Mouse (Mus musculus): Measurements from ENCODE around the gene Kcnj9. TPM values are rescaled to one million over a fixed set of nuclear protein-coding genes. Genes with fewer than 3 reads are reported as not detected.

Gene Kcnj9
- polyA plus RNA-seq, 1 experiment from 2014 or later = 0.28 TPM

DNA sequence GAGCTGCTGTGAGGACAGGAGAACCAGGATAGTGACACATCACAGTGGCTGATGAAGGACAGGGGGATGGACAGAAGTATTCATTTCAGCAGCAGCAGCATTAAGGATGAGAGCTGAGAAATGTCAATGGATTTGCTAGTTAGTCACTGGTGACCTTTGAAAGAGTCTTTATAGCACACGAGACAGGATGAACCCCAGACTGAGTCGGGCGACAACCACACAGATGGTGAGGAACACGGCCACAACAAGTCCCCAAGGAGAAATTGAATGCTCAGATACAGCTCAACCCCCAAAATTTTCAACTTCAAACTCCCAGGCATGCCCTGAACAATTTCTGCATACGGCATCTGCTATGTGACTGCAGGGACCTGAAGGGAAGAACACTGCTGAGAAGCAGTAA lies 42.4 kb downstream of the Kcnj9 start:
- 65% methylated on average over 5 of the region's 5 CpGs for WGBS
- Histone ChIP-seq H3K4me1 (no peaks in the 10 kb centered on the region), H3K9ac (no peak overlapping the region), H3K27ac (replicated peaks) (no peak overlapping the region), H3K9me3 (replicated peaks) (no peaks in the 10 kb centered on the region), H3K27me3 (no peaks in the 10 kb centered on the region), H3K4me3 (replicated peaks) (no peak overlapping the region), H3K4me2 (replicated peaks) (no peak overlapping the region), H3K36me3 (no peaks in the 10 kb centered on the region)
- no peak for ATAC-seq (ENCODE audit: insufficient number of reproducible peaks, low FRiP score, low TSS enrichment, low read depth)

DNA sequence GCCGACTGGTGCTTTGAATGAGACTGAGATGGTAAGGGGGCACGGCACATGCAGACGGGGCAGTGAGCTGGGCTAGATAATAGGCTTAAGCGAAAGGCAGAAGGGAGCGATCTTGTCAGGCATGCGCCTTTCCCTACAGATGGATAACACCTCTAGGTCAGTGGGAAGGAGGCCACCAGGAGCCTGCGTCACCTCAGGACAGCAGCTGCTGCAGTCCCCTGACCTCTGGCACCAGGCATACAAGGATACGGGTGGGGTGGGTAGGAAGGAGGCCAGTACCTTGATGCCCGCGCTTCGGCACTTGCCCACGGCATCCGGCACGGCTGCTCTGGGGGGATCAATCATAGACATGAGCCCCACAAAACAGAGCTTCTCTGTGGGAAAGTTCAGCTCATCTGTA lies 44.9 kb downstream of the Kcnj9 start:
- H3K9ac ChIP-seq = no peak overlapping the region
- H3K27ac ChIP-seq (replicated peaks) = no peak overlapping the region
- H3K27me3 ChIP-seq = no peaks in the 10 kb centered on the region
- no peak for ATAC-seq (ENCODE audit: insufficient number of reproducible peaks, low FRiP score, low TSS enrichment, low read depth)
- no peaks in the 10 kb centered on the region for H3K9me3 ChIP-seq (replicated peaks)
- no peaks in the 10 kb centered on the region for H3K4me1 ChIP-seq
- WGBS = 84% methylated on average over 14 of the region's 14 CpGs
- H3K36me3 ChIP-seq = no peaks in the 10 kb centered on the region
- H3K4me2 ChIP-seq (replicated peaks) = no peak overlapping the region
- no peak overlapping the region for H3K4me3 ChIP-seq (replicated peaks)

DNA sequence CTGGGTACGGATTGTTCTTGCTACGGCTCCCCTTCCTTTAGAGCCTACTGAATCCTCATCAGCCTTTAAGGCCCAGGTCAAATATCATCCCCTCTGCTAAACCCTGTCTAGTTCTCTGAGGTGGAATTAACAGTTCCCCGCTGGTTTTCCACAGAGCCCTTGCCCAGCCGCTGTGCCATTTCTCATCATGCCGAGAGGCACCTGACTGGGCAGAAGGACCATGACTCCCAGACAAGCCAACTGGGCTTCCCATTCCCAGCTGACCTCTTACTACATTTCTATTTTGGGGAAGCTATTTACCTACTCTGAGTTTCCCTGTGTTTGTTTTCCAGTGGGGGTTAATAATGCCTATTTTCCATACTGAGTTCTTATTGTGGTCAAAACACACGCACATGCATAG lies 46.0 kb downstream of the Kcnj9 start:
- H3K9ac ChIP-seq = no peak overlapping the region
- H3K27me3 ChIP-seq = no peaks in the 10 kb centered on the region
- 90% methylated on average over 6 of the region's 6 CpGs for WGBS
- no peak for ATAC-seq (ENCODE audit: insufficient number of reproducible peaks, low FRiP score, low TSS enrichment, low read depth)
- no peak overlapping the region for H3K27ac ChIP-seq (replicated peaks)
- H3K4me3 ChIP-seq (replicated peaks) = no peak overlapping the region
- no peak overlapping the region for H3K4me2 ChIP-seq (replicated peaks)
- no peaks in the 10 kb centered on the region for H3K9me3 ChIP-seq (replicated peaks)
- no peaks in the 10 kb centered on the region for H3K36me3 ChIP-seq
- no peaks in the 10 kb centered on the region for H3K4me1 ChIP-seq

DNA sequence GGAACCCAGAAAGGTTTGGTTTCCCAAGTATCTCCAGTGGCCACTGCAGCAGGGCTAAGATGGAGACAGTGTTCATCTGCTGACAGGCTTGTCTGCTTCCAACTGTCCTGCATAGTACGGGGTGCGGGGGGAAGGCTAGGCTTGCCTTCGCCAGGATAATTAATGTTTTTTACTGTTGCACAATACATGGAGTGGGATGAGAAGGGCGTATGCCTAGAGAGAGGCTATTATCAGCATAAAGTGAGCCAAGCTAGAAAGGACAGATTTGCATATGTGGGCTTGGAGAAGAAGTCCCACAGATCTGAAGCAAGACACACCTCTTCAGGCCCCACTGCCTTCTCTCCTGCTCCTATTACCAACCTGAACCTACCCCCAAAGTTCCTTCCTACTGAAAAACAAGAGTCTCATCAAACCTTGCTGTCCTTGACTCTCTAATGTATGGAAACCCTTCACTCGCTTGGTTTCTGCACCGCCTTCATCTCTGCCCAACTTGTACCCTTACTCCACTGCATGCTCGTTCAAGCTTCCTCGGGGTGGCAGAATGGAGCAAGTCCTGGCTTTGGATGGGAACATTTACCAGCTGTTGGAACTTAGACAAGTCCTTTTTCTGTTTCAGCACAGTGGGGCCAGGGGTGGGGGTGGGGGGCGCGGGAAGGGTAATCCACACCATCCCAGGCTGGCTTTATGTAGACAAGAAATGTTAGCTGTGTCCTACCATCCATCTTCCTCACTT lies 47.4 kb downstream of the Kcnj9 start:
- H3K27me3 ChIP-seq = no peaks in the 10 kb centered on the region
- H3K4me3 ChIP-seq (replicated peaks) = no peak overlapping the region
- no peaks in the 10 kb centered on the region for H3K4me1 ChIP-seq
- 80% methylated on average over 10 of the region's 10 CpGs for WGBS
- ATAC-seq (ENCODE audit: insufficient number of reproducible peaks, low FRiP score, low TSS enrichment, low read depth) = no peak
- no peak overlapping the region for H3K4me2 ChIP-seq (replicated peaks)
- H3K36me3 ChIP-seq = no peaks in the 10 kb centered on the region
- H3K9me3 ChIP-seq (replicated peaks) = no peaks in the 10 kb centered on the region
- no peak overlapping the region for H3K9ac ChIP-seq
- no peak overlapping the region for H3K27ac ChIP-seq (replicated peaks)

DNA sequence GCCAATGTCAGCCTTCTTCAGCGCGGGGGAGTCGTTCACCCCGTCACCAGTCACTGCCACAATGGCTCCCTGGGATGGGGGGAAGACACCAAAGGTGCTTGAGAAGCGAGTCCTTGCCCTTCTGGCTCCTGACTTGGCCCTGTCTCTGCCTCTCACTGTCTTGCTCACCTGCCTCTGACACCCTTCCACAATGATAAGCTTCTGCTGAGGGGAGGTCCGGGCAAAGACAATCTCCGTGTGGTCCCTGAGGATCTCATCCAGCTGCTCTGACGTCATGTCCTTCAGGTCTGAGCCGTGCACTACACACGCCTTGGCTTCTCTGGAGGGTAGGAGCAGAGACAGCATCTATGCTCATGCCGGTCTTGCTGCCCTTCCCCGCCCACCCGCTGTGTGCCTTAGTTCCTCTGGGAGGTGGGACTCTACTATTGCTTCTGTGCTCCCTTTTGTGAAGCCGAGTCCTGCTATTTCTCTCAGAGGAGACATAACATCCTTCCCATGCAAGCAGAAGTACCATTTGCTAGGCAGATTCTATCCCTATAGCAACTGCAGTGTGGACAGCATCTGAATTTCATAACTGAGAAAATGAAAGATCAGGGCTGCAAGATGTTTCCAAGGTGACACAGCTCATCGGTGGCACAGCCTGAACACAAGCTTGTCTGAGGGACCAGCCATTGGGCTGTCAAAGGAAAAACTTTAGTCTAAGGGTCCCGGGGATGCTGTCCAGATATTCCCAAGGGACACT lies 49.2 kb downstream of the Kcnj9 start:
- H3K27me3 ChIP-seq = no peaks in the 10 kb centered on the region
- no peak overlapping the region for H3K9ac ChIP-seq
- H3K4me1 ChIP-seq = no peaks in the 10 kb centered on the region
- 75% methylated on average over 16 of the region's 16 CpGs for WGBS
- no peak overlapping the region for H3K4me3 ChIP-seq (replicated peaks)
- H3K27ac ChIP-seq (replicated peaks) = no peak overlapping the region
- H3K9me3 ChIP-seq (replicated peaks) = no peaks in the 10 kb centered on the region
- no peak overlapping the region for H3K4me2 ChIP-seq (replicated peaks)
- H3K36me3 ChIP-seq = no peaks in the 10 kb centered on the region
- ATAC-seq (ENCODE audit: insufficient number of reproducible peaks, low FRiP score, low TSS enrichment, low read depth) = no peak

DNA sequence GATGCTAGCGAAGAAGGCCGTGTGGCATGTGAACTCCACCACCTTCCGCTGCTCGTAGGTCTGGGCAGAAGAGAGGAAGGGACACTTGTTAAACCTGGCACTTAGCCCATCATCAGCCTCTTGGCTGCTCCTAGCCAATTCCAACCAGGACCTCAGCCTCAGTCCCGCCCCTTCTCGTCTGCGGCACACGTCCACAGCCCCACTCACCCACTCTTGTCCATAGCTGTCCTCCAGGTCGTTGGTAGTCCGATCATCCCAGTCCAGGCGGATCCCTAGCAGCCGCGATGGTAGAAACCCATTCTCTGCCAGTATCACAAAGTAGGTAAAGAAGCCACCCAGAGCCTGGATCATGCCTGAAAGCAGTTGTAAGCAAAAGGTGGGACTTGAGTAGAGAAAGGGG lies 50.8 kb downstream of the Kcnj9 start:
- no peaks in the 10 kb centered on the region for H3K27me3 ChIP-seq
- H3K9me3 ChIP-seq (replicated peaks) = no peaks in the 10 kb centered on the region
- 91% methylated on average over 13 of the region's 13 CpGs for WGBS
- no peak overlapping the region for H3K4me3 ChIP-seq (replicated peaks)
- ATAC-seq (ENCODE audit: insufficient number of reproducible peaks, low FRiP score, low TSS enrichment, low read depth) = no peak
- no peak overlapping the region for H3K4me2 ChIP-seq (replicated peaks)
- H3K4me1 ChIP-seq = no peaks in the 10 kb centered on the region
- no peak overlapping the region for H3K9ac ChIP-seq
- no peaks in the 10 kb centered on the region for H3K36me3 ChIP-seq
- no peak overlapping the region for H3K27ac ChIP-seq (replicated peaks)

DNA sequence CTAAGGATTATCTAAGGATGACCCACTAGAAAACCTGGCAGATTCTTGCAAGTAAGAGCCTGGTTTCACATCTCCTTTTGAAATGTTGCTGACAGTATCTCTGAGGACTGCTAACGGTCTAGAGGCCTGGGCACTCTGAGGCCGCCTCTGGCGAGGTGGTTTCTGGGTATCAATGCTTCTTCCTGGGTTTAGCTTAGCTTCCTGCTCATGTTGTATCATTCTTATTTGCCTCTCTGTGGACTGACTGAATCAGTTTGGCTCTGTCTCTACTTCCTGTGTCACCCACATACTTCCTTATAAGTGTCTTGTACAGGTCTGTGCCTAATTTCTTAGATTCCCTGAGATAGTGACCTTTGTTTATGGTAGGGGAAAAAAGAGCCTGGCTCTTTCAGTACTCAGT lies 51.9 kb downstream of the Kcnj9 start:
- H3K27me3 ChIP-seq = no peaks in the 10 kb centered on the region
- no peaks in the 10 kb centered on the region for H3K9me3 ChIP-seq (replicated peaks)
- H3K4me3 ChIP-seq (replicated peaks) = no peak overlapping the region
- no peak overlapping the region for H3K27ac ChIP-seq (replicated peaks)
- no peak for ATAC-seq (ENCODE audit: insufficient number of reproducible peaks, low FRiP score, low TSS enrichment, low read depth)
- 69% methylated on average over 3 of the region's 3 CpGs for WGBS
- no peak overlapping the region for H3K9ac ChIP-seq
- H3K4me1 ChIP-seq = no peaks in the 10 kb centered on the region
- H3K4me2 ChIP-seq (replicated peaks) = no peak overlapping the region
- no peaks in the 10 kb centered on the region for H3K36me3 ChIP-seq

DNA sequence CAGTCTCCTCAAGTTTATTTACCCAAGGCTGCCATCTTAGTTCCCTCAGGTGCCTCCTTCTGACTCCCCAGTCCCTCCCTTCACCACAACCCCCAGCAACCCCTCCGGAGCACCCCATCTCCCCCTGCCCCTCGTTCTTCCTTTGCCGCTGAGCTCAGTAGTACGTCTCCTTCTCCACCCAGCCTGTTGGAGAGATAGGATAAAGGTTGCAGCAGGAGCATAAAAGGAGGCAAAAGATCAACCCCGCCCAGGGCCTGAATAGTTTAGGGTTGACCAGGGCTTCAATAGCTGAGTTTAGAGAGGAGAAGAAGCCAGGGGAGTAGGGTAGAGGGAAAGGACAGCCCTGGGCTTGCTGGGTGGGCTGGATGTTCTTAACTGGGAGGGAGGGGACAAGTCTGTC lies 54.6 kb downstream of the Kcnj9 start:
- Histone ChIP-seq H3K9me3 (replicated peaks) (no peaks in the 10 kb centered on the region), H3K27ac (replicated peaks) (no peak overlapping the region), H3K27me3 (no peaks in the 10 kb centered on the region), H3K36me3 (no peaks in the 10 kb centered on the region), H3K4me2 (replicated peaks) (no peak overlapping the region), H3K4me1 (no peaks in the 10 kb centered on the region), H3K4me3 (replicated peaks) (no peak overlapping the region), H3K9ac (no peak overlapping the region)
- 73% methylated on average over 5 of the region's 5 CpGs for WGBS
- no peak for ATAC-seq (ENCODE audit: insufficient number of reproducible peaks, low FRiP score, low TSS enrichment, low read depth)

DNA sequence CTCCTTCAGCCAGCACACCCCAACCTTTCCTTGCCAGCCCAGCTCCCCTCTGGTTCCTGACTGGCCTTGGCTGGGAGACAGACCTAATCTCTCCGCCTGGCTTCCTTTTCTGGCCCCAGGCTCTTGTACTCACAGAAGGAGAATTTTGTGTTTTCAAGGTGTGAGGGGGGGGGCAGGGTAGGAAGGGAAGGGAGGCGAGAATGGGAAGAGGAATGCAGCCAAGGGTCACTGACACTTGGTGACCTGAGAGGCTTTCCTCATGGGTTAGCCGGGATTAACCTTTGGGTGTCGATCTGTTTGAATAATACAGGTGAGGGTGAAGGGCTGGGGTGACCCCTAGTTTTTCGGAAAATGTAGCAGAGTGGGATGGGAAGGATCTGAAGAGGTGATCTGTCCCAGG lies 55.0 kb downstream of the Kcnj9 start:
- 43% methylated on average over 5 of the region's 5 CpGs for WGBS
- Histone ChIP-seq H3K4me1 (no peaks in the 10 kb centered on the region), H3K27ac (replicated peaks) (no peak overlapping the region), H3K27me3 (no peaks in the 10 kb centered on the region), H3K9ac (no peak overlapping the region), H3K4me2 (replicated peaks) (no peak overlapping the region), H3K9me3 (replicated peaks) (no peaks in the 10 kb centered on the region), H3K4me3 (replicated peaks) (no peak overlapping the region), H3K36me3 (no peaks in the 10 kb centered on the region)
- ATAC-seq (ENCODE audit: insufficient number of reproducible peaks, low FRiP score, low TSS enrichment, low read depth) = no peak

DNA sequence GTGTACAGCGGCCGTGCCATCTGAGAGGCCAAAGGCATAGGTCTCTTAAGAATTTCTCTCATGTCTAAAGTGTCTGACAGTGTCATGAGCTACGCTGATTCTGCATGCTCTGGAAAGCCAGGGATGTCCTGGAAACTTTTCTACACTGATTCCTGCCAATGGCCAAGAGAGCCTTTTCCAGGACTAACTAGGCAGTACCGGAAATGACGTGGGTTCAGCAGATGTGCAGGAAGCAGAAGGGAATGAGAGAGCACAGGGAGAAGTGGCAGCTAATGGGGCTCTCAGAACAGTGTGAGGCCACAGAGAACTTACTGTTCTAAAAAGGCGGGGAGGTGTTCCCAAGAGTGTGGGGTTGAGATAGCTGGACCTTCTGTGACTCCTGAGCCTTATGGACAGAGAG lies 55.7 kb downstream of the Kcnj9 start:
- Histone ChIP-seq H3K36me3 (no peaks in the 10 kb centered on the region), H3K4me2 (replicated peaks) (no peak overlapping the region), H3K4me1 (no peaks in the 10 kb centered on the region), H3K9me3 (replicated peaks) (no peaks in the 10 kb centered on the region), H3K9ac (no peak overlapping the region), H3K27ac (replicated peaks) (no peak overlapping the region), H3K27me3 (no peaks in the 10 kb centered on the region), H3K4me3 (replicated peaks) (no peak overlapping the region)
- 72% methylated on average over 6 of the region's 6 CpGs for WGBS
- ATAC-seq (ENCODE audit: insufficient number of reproducible peaks, low FRiP score, low TSS enrichment, low read depth) = no peak

DNA sequence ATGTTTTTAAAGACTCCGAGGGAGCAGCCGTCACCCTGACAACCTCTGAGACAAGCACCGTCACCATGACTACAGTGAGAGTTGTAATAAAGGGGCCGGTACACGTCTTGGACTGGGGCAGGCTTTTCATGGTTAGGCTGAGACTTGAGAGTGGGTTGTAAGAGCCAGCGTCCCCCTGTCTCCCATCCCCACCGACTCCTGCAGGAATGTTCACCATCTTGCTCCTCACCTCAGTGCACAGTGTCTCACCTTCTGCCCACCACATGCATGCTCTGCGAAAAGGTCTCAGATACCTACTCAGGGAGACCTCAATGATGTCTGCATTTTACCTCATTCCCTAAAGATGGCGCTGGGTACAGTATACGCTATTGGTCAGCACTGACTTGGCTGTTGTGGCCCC lies 57.4 kb downstream of the Kcnj9 start:
- Histone ChIP-seq H3K4me3 (replicated peaks) (no peak overlapping the region), H3K9ac (no peak overlapping the region), H3K36me3 (no peaks in the 10 kb centered on the region), H3K27me3 (no peaks in the 10 kb centered on the region), H3K9me3 (replicated peaks) (no peaks in the 10 kb centered on the region), H3K4me2 (replicated peaks) (no peak overlapping the region), H3K4me1 (no peaks in the 10 kb centered on the region), H3K27ac (replicated peaks) (no peak overlapping the region)
- no peak for ATAC-seq (ENCODE audit: insufficient number of reproducible peaks, low FRiP score, low TSS enrichment, low read depth)
- 74% methylated on average over 10 of the region's 10 CpGs for WGBS

DNA sequence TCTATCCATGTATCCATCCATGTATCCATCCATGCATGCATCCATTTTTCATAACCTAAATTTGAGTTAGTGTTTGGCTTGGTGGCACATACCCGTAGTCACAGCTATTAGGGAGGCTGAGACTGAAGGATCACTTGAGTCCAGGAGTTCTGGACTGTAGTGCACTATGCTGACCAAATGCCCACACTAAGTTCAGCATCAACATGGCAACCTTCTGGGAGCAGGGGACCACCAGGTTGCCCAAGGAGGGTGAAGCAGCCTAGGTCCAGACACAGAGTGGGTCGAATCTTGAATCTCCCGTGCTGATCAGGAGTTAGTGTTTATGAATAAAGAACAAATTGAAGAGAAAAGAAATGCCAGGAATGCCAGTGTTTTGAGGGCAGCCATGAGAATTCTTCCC lies 57.9 kb downstream of the Kcnj9 start:
- H3K27me3 ChIP-seq = no peaks in the 10 kb centered on the region
- no peak overlapping the region for H3K4me2 ChIP-seq (replicated peaks)
- H3K27ac ChIP-seq (replicated peaks) = no peak overlapping the region
- H3K4me1 ChIP-seq = no peaks in the 10 kb centered on the region
- ATAC-seq (ENCODE audit: insufficient number of reproducible peaks, low FRiP score, low TSS enrichment, low read depth) = no peak
- no peaks in the 10 kb centered on the region for H3K36me3 ChIP-seq
- WGBS = 83% methylated on average over 3 of the region's 3 CpGs
- H3K9ac ChIP-seq = no peak overlapping the region
- H3K4me3 ChIP-seq (replicated peaks) = no peak overlapping the region
- H3K9me3 ChIP-seq (replicated peaks) = no peaks in the 10 kb centered on the region
